Mouse (Mus musculus) myocyte (in vitro differentiated cells): ENCODE results near the gene Rbfox1. TPM values are rescaled to one million over a fixed set of nuclear protein-coding genes. Genes with fewer than 3 reads are reported as not detected.

Experiments used
- H3K27me3 ChIP-seq: one replicate; pipeline ENCODE4 v1.6.1; 2011; ENCODE audit not compliant: control insufficient read depth, insufficient read depth, insufficient read length
- H3K36me3 ChIP-seq: one replicate; pipeline ENCODE4 v1.6.1; 2011; ENCODE audit not compliant: control insufficient read depth, insufficient read depth
- H3K4me2 ChIP-seq: one replicate; pipeline ENCODE4 v1.6.1; 2011; ENCODE audit warnings: low read depth, control low read depth
- H3K4me3 ChIP-seq: one replicate; pipeline ENCODE4 v1.5.1; 2011; ENCODE audit warnings: mild to moderate bottlenecking, control low read depth, moderate library complexity
- H3K79me2 ChIP-seq: one replicate; pipeline ENCODE4 v1.6.1; 2011; ENCODE audit not compliant: control insufficient read depth, insufficient read depth
- H3ac ChIP-seq: one replicate; pipeline ENCODE4 v1.6.1; 2011; ENCODE audit not compliant: control insufficient read depth, insufficient read length
- CEBPB ChIP-seq: IDR thresholded peaks from 2 replicates; pipeline ENCODE4 v1.6.1; 2011; ENCODE audit warnings: mild to moderate bottlenecking, moderate library complexity; ENCODE audit not compliant: poor library complexity, insufficient read depth, severe bottlenecking
- E2F4 ChIP-seq: IDR thresholded peaks from one replicate; pipeline ENCODE4 v1.6.1; 2011; ENCODE audit warnings: mild to moderate bottlenecking, control low read depth, moderate library complexity; ENCODE audit not compliant: insufficient read depth
- MAX ChIP-seq: IDR thresholded peaks from one replicate; pipeline ENCODE4 v1.6.1; 2011; ENCODE audit warnings: low read depth, mild to moderate bottlenecking, control low read depth
- MYOD1 ChIP-seq, 3 experiments: IDR thresholded peaks; one replicate each; pipeline ENCODE4 v1.6.1; 2011; ENCODE audit warnings: control low read depth in 2 of 3, low read depth in 2 of 3, mild to moderate bottlenecking in 2 of 3, moderate library complexity in 1 of 3; ENCODE audit not compliant: insufficient read length in 2 of 3, control insufficient read depth in 1 of 3
- MYOG ChIP-seq, 3 experiments: IDR thresholded peaks; one replicate each; pipeline ENCODE4 v1.6.1; 2011; ENCODE audit warnings: control low read depth in 2 of 3, low read depth in 2 of 3, mild to moderate bottlenecking in 2 of 3; ENCODE audit not compliant: insufficient read length in 2 of 3, control insufficient read depth in 1 of 3, insufficient read depth in 1 of 3
- POLR2A ChIP-seq: IDR thresholded peaks from one replicate; pipeline ENCODE4 v1.6.1; 2011; ENCODE audit warnings: low read depth, mild to moderate bottlenecking, control low read depth, moderate library complexity; ENCODE audit not compliant: insufficient read length
- POLR2AphosphoS2 ChIP-seq: IDR thresholded peaks from one replicate; pipeline ENCODE4 v1.6.1; 2011; ENCODE audit warnings: low read depth, control low read depth; ENCODE audit not compliant: insufficient read length
- REST ChIP-seq: IDR thresholded peaks from one replicate; pipeline ENCODE4 v1.6.1; 2011; ENCODE audit warnings: mild to moderate bottlenecking, control low read depth, moderate library complexity; ENCODE audit not compliant: insufficient read depth, insufficient read length
- SRF ChIP-seq: IDR thresholded peaks from one replicate; pipeline ENCODE4 v1.6.1; 2011; ENCODE audit warnings: low read depth; ENCODE audit not compliant: control insufficient read depth, insufficient read length
- TCF12 ChIP-seq: IDR thresholded peaks from one replicate; pipeline ENCODE4 v1.6.1; 2011; ENCODE audit warnings: mild to moderate bottlenecking, control low read depth; ENCODE audit not compliant: poor library complexity, insufficient read depth, severe bottlenecking
- TCF3 ChIP-seq: IDR thresholded peaks from one replicate; pipeline ENCODE4 v1.6.1; 2011; ENCODE audit warnings: low read depth, control low read depth; ENCODE audit not compliant: insufficient read length
- USF1 ChIP-seq: IDR thresholded peaks from one replicate; pipeline ENCODE4 v1.6.1; 2011; ENCODE audit warnings: low read depth, mild to moderate bottlenecking, control low read depth, moderate library complexity
- polyA plus RNA-seq: library from polyadenylated mRNA; unstranded; fragments of >200 nt; fragmentation: generic; extraction: Trizol; gene quantifications from one replicate; pipeline ENCODE4 v1.2.1, GENCODE M21; 2012; ENCODE audit warnings: missing spikeins

The Rbfox1 gene
- polyA plus RNA-seq, 1 experiment: 8.3 TPM

DNA sequence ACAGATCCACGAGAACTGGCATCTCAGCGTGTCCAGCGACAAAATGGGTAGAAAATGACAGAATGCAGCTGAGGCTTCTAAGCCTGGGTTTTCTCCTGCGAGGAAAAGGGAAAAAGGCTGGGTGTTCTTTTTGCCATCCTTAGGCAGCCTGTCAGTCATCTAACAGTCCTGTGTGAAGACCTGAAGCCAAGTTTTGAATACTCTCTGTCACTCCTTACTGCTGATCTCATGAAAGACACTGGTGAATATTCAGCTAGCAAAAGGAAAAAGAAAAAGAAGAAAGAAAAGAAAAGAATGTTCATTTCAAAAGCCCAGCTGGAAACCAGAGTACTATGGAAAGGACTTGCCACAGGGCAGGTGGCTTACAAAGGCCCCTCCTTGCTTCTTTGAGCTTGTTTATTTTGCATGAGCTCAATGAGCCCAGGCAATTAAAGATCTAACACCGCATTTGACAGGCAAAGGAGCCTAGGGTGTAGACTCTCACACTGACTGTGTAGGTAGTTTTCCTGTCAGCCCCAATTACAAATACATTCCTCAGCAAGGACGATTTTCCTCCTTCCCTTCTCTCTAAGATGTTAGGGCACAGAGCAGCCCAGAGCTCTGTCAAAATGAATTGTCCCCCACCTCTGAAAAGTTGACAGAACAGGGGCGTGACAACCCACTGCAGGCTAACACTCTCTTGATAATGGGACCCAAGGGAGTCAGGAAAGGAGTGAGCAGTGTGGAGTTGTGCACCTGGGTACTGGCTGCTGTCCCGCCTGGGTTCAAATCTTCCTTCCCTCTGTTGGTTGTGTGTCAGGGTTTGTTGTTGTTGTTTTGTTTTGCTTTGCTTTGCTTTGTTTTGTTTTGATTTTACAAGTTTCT lies 1079.8 kb downstream of the Rbfox1 start:
- Histone ChIP-seq H3K27me3 (no peaks in the 10 kb centered on the region), H3K36me3 (no peaks in the 10 kb centered on the region), H3K79me2 (no peaks in the 10 kb centered on the region), H3K4me3 (no peak overlapping the region), H3ac (no peak overlapping the region), H3K4me2 (no peak overlapping the region)
- TF ChIP-seq E2F4 (no peak), SRF (no peak), TCF12 (no peak), REST (no peak), CEBPB (no peak), MAX (no peak), TCF3 (no peak), POLR2A (no peak), MYOG (IDR thresholded peaks at IDR 0.05; ENCODE audit: control insufficient read depth in 1 of 3, insufficient read depth in 1 of 3, insufficient read length in 2 of 3, low read depth in 2 of 3) (no peak), USF1 (no peak), MYOD1 (IDR thresholded peaks at IDR 0.05; ENCODE audit: control insufficient read depth in 1 of 3, insufficient read length in 2 of 3, low read depth in 2 of 3) (no peak), POLR2AphosphoS2 (no peak)

DNA sequence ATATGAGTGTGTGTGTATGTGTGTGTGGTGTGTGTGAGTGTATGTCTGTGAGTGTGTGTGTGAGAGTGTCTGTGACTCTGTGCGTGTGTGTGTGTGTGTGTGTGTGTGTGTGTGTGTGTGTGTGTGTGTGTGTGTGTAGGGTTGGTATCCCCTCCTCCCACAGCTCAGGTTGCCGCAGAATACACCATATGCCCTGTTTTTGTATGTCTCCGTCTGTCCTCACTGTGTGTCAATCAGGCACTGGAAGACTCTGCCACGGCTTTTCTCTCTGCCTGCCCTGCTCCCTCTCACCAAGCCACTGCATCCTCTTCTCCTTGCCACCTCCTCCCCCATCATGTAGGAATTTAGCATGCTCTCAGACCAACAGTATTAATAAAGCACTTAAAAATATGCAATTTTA lies 1084.8 kb downstream of the Rbfox1 start:
- Histone ChIP-seq H3K4me2 (no peak overlapping the region), H3K36me3 (no peaks in the 10 kb centered on the region), H3K79me2 (no peaks in the 10 kb centered on the region), H3K27me3 (no peaks in the 10 kb centered on the region), H3ac (no peak overlapping the region), H3K4me3 (no peak overlapping the region)
- TF ChIP-seq MYOD1 (IDR thresholded peaks at IDR 0.05; ENCODE audit: control insufficient read depth in 1 of 3, insufficient read length in 2 of 3, low read depth in 2 of 3) (no peak), MAX (no peak), E2F4 (no peak), TCF12 (no peak), CEBPB (no peak), MYOG (IDR thresholded peaks at IDR 0.05; ENCODE audit: control insufficient read depth in 1 of 3, insufficient read depth in 1 of 3, insufficient read length in 2 of 3, low read depth in 2 of 3) (no peak), TCF3 (no peak), REST (no peak), POLR2A (no peak), SRF (no peak), POLR2AphosphoS2 (no peak), USF1 (no peak)

DNA sequence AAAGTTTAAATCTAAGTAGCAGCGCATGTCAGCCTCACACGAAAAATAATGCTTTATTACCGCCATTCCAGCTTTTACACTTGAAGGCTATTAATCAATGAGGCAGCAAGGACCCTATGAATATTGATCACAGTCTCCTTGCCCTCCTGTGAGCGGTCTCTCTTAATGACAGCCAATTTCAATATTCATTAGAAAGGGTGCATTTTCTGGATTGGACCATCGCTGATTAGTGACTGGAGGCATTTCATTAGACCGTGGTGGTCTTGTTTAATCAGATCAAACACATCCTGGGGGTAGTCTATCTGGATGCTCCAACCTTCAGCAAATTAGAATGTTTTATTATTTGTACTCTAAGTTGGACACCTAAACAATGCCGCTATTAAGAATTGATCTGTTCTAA lies 1091.2 kb downstream of the Rbfox1 start:
- TF ChIP-seq MAX (no peak), SRF (no peak), USF1 (no peak), MYOG (IDR thresholded peaks at IDR 0.05; ENCODE audit: control insufficient read depth in 1 of 3, insufficient read depth in 1 of 3, insufficient read length in 2 of 3, low read depth in 2 of 3) (no peak), E2F4 (no peak), POLR2A (no peak), TCF3 (no peak), MYOD1 (IDR thresholded peaks at IDR 0.05; ENCODE audit: control insufficient read depth in 1 of 3, insufficient read length in 2 of 3, low read depth in 2 of 3) (no peak), POLR2AphosphoS2 (no peak), TCF12 (no peak), REST (no peak), CEBPB (no peak)
- Histone ChIP-seq H3K4me2 (no peak overlapping the region), H3K4me3 (no peak overlapping the region), H3ac (no peak overlapping the region), H3K27me3 (no peaks in the 10 kb centered on the region), H3K36me3 (no peaks in the 10 kb centered on the region), H3K79me2 (no peaks in the 10 kb centered on the region)

DNA sequence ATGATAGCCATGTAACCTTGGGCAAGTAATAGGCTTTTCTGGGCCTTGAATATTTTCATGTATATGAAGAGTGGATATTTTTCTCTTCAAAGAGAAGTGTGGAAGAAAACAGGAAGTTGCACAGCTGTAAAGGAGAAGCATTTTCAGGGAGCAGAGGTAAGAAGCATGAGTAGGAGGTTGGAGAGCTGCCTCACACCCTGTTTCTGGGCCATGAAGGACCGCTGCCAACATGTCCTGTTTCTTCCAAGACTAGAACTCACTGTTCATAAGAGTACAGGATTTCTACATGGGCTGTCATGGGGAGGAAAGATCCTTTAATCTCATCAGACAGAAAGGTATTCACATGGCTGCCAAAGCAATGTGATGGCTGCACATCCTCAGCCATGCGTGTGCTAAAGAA lies 1098.8 kb downstream of the Rbfox1 start:
- Histone ChIP-seq H3K36me3 (no peaks in the 10 kb centered on the region), H3K4me2 (no peak overlapping the region), H3K27me3 (no peaks in the 10 kb centered on the region), H3K79me2 (no peaks in the 10 kb centered on the region), H3ac (no peak overlapping the region), H3K4me3 (no peak overlapping the region)
- no peak for TF ChIP-seq MAX
- TF ChIP-seq TCF12: no peak
- no peak for TF ChIP-seq CEBPB
- TF ChIP-seq REST: no peak
- no peak for TF ChIP-seq MYOD1 (IDR thresholded peaks at IDR 0.05; ENCODE audit: control insufficient read depth in 1 of 3, insufficient read length in 2 of 3, low read depth in 2 of 3)
- no peak for TF ChIP-seq TCF3
- no peak for TF ChIP-seq E2F4
- TF ChIP-seq SRF: no peak
- TF ChIP-seq USF1: no peak
- no peak for TF ChIP-seq POLR2A
- no peak for TF ChIP-seq MYOG (IDR thresholded peaks at IDR 0.05; ENCODE audit: control insufficient read depth in 1 of 3, insufficient read depth in 1 of 3, insufficient read length in 2 of 3, low read depth in 2 of 3)
- no peak for TF ChIP-seq POLR2AphosphoS2
